Mouse (Mus musculus) spleen, embryonic (tissue): ENCODE measurements around the gene She.

Source experiments
- CTCF ChIA-PET: fragments of 350-600 bp; sonication (Branson Sonifier 250); formaldehyde crosslinking; loops from one replicate; lab custom pipeline; 2022; lab: Charles Lee

The She gene

DNA sequence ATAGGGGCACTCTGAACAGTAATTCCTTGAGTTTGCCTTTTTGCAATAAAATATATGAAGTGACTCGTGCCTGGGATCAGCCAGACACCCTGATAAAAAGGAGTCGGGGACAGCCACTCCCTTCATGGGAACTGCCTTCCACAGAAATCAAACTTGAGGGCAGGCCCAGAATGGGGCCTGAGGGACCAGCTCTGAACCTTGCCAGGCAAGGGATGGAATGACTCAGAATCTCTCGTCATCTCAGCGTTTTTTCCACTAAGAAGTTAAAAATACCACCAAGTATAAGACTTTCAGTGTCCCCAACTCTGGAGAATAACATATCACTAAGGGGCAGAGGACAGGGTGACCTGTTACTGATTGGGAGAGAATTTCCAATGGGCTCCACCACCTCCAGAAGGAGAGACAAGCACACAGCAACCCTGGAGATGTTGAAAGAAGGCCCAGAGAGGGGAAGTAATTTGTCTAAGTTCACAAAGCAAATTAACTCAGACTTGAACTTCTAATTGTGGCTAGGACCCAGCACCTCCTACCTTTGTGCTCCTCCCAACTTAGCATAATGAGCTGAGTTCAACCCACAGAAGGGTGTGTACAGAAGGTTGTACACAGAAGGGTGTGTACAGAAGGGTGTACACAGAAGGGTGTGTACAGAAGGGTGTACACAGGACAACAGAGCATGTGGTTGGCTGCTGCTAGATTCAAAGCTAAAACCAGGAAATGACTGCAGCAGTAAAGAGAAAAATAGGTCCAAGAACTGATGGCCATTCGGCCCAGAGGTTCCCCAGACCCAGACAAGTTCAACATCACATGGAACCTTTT lies 49.1 kb downstream of the She start:
- CTCF ChIA-PET: no interaction called here

DNA sequence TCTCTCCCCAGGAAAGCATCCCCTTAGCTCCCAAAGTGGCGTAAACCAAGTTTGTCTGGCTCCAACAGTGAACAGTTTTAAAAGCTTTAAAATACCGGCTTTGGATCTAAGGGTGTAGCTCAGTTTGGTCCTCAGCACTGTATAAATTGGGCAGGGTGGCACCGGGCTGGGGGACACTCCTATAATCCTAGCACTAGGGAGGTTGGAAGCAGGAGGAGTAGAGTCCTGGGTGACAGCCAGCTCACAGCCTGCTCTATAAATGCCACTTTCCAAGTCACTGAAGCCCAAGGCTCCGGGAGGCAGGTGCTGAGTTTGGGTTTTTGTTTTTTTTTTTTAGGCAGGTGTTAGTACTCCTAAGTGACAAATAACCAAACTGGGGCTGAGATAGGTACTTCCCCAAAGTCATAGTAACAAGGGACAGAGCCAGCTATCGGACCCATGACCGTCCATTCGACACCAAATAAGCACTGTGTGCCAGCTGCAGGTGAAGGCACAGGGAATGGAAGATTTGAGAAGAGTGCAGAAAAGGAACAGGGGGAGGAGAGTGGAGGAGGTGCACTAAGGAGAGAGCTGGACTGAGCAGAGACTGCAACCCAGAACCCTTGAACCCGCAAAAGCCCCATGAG lies 51.5 kb downstream of the She start:
- CTCF ChIA-PET: interaction anchor here (0.6 kb wide), 1 partner anchor 711 kb away, joined by 4 read pairs; no protein-coding TSS in a partner anchor

DNA sequence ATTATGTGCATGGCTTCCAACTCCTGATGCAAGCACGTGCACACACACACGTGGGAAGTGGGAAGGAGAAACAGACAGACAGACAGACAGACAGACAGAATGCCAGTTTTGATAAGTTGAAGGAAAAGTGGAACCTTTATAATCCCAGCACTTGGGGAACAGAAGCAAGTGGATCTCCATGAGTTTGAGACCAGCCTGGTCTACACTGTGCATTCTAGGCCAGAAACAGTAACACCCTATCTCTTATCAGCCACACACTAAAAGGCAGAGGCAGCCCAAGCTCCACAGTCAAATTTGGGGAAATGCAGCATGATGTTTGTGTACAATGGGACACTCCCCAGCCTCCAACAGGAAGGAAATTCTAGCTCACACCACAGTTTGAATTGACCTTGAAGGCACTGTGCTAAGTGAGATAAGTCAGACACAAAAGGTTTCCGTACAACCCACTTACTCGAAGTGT lies 52.4 kb downstream of the She start:
- CTCF ChIA-PET: interaction anchor here (0.6 kb wide), 1 partner anchor 712 kb away, joined by 4 read pairs; no protein-coding TSS in a partner anchor

DNA sequence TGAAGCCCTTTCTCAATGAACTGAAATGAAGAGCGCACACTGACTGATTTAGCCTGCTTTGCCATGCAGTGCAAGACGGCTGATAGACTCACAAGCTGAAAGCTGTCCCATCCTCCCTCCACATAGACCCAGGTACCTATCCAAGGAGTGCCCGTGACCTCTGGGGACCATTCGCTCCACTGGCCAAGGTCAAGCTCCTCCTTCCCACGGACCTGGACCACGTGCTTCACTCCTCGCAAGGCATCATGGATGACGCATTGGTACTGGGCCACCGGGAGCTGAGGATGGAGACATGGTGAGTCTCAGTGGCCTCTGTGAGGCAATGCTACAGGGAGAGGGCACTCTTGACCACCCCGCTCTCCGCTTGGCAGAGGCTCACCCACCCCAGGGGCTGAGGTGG lies 54.6 kb downstream of the She start:
- CTCF ChIA-PET: no interaction called here

DNA sequence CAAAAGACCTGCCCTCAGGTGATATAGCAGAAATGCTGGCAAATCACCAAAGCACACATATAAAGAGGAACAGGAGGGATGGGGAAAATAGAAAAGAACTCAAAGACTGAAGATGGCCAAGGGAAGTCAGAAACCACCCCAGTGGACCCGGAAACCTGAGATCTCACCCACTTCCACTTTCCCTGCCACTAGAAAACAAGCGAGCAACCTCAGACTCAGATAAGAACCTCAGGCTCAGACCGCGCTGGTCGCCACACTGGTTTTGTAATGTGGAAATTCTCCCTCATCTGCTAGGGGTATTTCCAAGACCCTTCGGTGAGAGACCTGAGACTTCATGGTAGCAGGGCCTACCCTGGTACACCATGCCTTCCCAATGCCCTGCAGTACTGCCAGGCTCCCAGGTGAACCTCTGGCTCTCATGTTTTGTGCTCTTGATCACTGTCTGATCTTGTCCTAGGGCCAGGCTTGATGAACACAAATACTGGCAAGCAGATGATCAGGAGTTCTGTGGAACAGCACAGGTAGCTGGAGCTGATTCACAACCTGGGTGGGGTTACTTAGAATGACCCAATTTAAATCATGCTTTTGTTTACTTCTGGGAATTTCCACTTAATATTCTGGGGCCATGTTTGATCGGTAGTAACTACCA lies 56.5 kb downstream of the She start:
- CTCF ChIA-PET: no interaction called here

DNA sequence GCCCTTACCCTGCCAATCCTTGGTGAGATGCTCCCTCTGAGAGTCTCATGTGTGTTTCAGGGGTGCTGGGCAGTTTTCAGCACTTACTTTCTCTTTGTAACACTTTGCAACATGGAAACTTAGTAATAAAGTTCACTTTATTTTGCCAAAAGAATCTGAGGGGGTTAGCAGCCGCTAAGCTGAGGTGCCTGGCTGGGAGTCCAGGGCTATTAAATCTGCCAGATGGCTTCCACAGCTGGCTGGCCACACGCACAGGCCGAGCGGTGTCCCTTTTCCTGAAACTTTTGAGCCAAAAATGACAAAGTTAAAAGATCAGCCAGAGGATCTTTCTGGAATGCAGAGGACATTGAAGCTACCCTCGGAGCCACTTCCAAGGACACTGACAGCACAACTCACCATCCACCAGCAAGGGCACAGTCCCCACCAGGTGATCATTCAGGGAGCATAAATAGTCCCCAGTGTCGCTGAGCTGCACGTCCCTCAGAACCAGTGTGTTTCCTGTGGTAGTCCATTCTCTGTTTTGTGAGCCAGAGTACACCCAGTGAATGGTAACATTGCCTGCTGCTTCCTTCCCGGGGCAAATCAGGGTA lies 58.8 kb downstream of the She start:
- CTCF ChIA-PET: interaction anchor here (0.7 kb wide), 1 partner anchor 33 kb away, joined by 3 read pairs; no protein-coding TSS in a partner anchor

DNA sequence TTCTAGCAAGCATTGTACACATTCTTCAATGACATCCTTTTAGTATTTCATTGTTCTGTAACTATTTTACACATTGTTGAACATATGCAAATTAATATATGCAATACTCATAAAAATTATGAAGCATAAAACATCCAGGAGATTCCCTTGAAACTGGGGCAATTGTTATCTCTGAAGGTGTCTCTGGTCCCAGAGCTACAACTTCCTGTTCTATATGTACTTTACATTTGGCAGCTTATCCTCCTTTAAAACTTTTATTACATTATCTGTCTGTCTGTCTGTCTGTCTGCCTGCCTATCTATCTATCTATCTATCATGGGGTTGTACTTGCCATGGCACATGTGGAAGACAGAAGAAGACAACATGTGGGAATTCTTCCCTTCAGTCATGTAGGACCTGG lies 60.5 kb downstream of the She start:
- CTCF ChIA-PET: no interaction called here

DNA sequence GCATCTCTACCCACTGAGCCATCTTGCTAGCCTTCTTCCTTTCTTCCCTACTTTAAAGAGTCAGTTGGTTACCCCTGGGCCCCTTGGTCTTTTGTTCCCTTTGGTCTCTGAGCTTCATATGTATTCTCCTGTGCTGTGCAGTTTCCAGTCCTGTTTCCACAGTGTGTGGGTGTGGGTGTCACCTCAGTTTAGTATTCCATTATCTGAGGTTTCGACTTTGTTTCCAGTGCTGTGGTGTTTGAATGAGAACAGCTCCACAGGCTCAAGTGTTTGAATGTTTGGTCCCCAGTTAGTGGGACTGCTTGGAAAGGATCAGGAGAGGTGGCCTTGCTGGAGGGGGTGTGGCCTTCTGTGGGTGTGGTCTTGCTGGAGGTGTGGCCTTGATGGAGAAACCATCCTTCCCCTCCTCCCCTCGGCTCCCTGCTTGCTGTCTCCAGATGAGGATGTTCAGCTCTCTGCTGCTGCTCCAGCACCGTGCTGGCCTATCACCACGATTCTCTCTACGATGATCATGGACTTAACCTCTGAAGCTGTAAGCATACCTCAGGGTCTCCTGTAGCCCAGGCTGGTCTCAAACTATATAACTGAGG lies 61.4 kb downstream of the She start:
- CTCF ChIA-PET: interaction anchor here (0.6 kb wide), 1 partner anchor 21 kb away, joined by 4 read pairs; no protein-coding TSS in a partner anchor

DNA sequence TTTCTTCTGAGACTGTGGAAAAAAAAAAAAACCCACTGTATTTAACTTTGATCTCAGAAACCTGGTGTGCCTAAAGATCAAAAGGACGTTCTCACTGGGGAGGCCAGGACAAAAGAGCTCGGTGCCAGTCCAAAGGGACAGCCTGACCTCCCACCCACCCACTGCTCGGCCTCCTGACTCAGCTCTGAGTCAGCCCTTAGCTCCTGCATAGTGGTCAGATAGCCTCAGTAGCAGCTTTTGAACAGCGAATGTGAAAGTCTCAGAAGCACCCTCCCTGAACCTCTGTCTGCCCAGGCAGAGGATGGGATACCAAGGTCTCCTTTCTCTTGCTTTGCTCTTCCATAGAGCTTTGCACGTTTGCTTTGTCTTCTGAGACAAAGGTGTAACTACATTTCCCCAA lies 65.4 kb downstream of the She start:
- CTCF ChIA-PET: interaction anchor here (1.0 kb wide), 1 partner anchor 12 kb away, joined by 4 read pairs; no protein-coding TSS in a partner anchor

DNA sequence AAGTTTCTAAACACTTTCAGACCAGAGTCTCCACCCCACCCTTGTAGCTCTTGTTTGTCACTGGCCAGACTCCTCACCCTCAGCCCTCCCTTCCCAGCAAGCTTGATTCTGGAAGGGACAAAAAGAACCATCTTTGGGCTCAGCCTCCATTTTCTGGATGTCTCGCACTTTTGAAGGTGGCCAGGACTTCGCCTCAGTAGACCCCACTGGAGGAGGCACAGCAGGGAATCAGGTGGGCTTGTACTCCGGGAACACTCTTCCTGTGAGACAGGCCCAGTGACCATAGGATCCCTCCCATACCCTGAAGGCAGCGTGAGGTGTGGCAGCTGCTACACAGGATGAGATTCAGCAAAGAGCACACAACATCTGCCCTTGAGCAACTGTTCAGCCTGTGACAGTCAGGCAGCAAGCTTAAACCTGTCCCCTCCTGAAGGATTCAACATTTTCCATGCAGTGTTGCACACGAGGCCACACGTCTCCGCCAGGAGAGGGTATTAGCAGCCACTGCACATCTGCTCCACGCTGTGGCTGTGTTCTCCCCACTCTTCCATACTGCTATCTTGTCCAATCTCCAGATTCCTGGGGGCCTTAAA lies 66.1 kb downstream of the She start:
- CTCF ChIA-PET: interaction anchor here (1.0 kb wide), 1 partner anchor 12 kb away, joined by 4 read pairs; no protein-coding TSS in a partner anchor

DNA sequence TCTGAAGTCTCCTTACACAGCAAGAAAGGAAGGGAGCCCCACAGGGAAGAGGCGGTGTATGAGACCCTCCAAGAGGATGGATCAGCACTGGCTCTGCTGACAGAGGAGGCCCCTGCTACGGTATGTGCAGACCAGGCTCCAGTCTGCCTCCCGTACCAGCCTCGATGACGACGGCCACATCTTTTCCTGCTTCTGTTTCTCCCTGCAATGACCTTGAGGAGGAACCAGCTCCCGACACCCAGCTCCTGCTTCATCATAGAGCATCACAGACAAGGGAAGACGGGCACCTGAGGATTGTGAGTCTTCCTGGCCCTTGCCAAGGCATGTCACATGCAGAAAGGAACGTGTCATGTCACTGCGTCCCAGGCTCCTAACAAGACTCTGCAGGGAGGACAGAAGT lies 66.8 kb downstream of the She start:
- CTCF ChIA-PET: no interaction called here

DNA sequence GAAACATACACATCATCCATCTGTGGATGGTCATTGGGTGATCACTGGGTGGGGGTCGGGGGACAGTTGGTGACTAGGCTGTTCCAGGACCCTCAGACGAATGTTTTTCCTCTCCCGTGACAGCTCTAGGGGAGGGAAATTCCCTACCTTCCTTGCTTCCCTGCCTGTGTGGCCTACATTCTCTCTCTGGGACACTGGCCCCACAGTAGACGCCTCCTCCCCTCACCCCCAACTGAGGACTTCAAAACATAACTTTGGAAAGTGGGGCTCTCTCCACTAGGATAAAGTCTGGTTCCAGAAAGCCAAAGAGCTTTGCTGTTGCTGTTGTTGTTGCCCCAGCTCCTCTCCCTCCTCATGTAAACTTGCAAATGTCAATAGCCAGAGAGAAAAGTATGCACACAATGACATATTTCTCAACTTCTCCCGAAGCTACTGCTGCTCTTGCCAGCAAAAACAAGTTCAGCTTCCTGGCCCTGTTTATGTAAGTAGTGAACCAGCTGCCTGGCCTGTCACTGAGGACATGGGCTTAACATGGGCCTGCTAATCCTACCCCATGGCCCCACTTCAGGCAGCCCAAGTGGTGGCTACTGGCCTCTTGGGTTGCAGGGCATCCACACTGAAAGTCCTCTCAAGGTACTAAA lies 67.8 kb downstream of the She start:
- CTCF ChIA-PET: no interaction called here

DNA sequence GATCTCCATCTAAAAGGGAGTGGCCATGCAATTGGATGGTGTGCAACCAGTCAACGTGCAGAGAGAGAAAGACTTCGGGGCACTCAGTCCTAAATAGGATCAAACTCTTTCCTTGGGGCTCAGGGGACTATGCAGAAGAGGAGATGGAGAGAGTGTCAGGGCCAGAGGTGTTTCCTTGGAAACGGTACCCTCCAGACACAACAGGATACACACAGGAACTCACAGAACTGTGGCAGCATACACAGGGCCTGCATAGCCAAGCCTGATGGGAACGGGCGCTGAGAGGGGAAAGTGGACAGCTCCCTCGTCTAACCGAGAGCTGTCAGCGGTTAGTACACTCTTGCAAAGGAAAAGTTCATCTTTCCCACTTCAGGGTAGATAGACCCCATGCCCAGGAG lies 68.3 kb downstream of the She start:
- CTCF ChIA-PET: no interaction called here

DNA sequence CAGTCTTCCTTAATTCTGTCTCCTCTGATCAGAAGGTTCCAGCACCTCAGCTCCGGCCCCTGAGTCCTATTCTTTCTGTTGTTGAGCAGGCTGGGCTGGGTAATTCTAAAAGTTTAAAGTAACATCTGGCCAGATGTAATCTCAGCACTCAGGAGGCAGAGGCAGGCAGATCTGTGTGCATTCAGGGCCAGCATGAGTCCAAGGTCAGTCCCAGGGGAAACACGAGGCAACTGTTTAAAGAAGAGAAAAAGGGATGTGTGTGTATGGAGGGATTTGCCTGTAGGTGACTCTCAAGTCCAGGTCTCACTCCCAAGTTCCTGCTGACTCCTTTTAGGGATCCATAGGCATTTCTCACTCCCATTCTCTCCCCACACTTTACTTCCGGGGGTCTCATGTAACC lies 76.7 kb downstream of the She start:
- CTCF ChIA-PET: no interaction called here
